In genomic region chr9:71365177-71365738, GRCm38 (mm10) we compare ENCODE assay signal across 17 mouse cellular contexts.
A peak's percentile ranks its signal among the peaks of the same experiment; 100 is the strongest.
DNase-seq lines count a peak whose midpoint lies in the region; ATAC-seq lines count a peak whose summit lies in the region.
"Had no signal": no experiment of that assay in that cellular context is flagged by ENCODE, and none has a peak within 500 bp of the region (broad histone marks: within the 10 kb centered on the region; RNA-seq: fewer than 3 reads in every experiment).

No protein-coding gene starts in this region.

- H3K27me3 ChIP-seq in hindbrain, embryonic 11.5 days (ENCODE audit: control insufficient read depth, insufficient read depth, low read length) = no peaks in the 10 kb centered on the region
- H3K27me3 ChIP-seq in hindbrain, embryonic 16.5 days (replicated peaks; ENCODE audit: control insufficient read depth, insufficient read depth, low read length) = no peaks in the 10 kb centered on the region
- no peaks in the 10 kb centered on the region for H3K27me3 ChIP-seq in midbrain, embryonic 14.5 days (ENCODE audit: control insufficient read depth, insufficient read depth, low read length)
- H3K27me3 ChIP-seq in midbrain, embryonic 15.5 days (replicated peaks) = no peaks in the 10 kb centered on the region
- H3K27me3 ChIP-seq: embryonic facial prominence, embryonic 15.5 days; limb, embryonic 15.5 days had no signal

- no peak overlapping the region for H3K9ac ChIP-seq in hindbrain, embryonic 11.5 days (ENCODE audit: low read depth, low read length)
- H3K9ac ChIP-seq in hindbrain, embryonic 16.5 days (ENCODE audit: low read depth, low read length) = no peak overlapping the region
- no peak overlapping the region for H3K9ac ChIP-seq in midbrain, embryonic 14.5 days (replicated peaks; ENCODE audit: low read length)
- no peak overlapping the region for H3K9ac ChIP-seq in midbrain, embryonic 15.5 days
- H3K9ac ChIP-seq: embryonic facial prominence, embryonic 15.5 days; forebrain, postnatal 0 days; limb, embryonic 15.5 days had no signal

- WGBS in hindbrain, embryonic 11.5 days = 63% methylated on average over 12 of the region's 12 CpGs
- WGBS in hindbrain, embryonic 16.5 days = 66% methylated on average over 12 of the region's 12 CpGs
- WGBS in midbrain, embryonic 14.5 days = 29% methylated on average over 12 of the region's 12 CpGs
- 43% methylated on average over 12 of the region's 12 CpGs for WGBS in midbrain, embryonic 15.5 days

- no peaks in the 10 kb centered on the region for H3K4me1 ChIP-seq in hindbrain, embryonic 11.5 days (replicated peaks; ENCODE audit: control insufficient read depth, insufficient read depth, low read length)
- H3K4me1 ChIP-seq in hindbrain, embryonic 16.5 days (ENCODE audit: control insufficient read depth, insufficient read depth, low read depth, low read length) = no peaks in the 10 kb centered on the region
- H3K4me1 ChIP-seq in midbrain, embryonic 14.5 days (ENCODE audit: control insufficient read depth, insufficient read depth, low read length) = no peaks in the 10 kb centered on the region
- H3K4me1 ChIP-seq in midbrain, embryonic 15.5 days = no peaks in the 10 kb centered on the region
- H3K4me1 ChIP-seq: megakaryocyte, embryonic 14.5 days had no signal

- H3K4me2 ChIP-seq in hindbrain, embryonic 11.5 days (replicated peaks; ENCODE audit: low read depth, low read length) = no peak overlapping the region
- H3K4me2 ChIP-seq in hindbrain, embryonic 16.5 days (ENCODE audit: low read length) = no peak overlapping the region
- no peak overlapping the region for H3K4me2 ChIP-seq in midbrain, embryonic 14.5 days (ENCODE audit: low read length)
- H3K4me2 ChIP-seq in midbrain, embryonic 15.5 days = no peak overlapping the region
- H3K4me2 ChIP-seq: embryonic facial prominence, embryonic 15.5 days; limb, embryonic 15.5 days had no signal

- peak; percentile 10 for DNase-seq in hindbrain, embryonic 11.5 days (ENCODE audit: low spot score)
- peak; percentile 50 for DNase-seq in midbrain, embryonic 14.5 days
- DNase-seq in embryo, embryonic 10.5 days (ENCODE audit: low spot score) = peak; percentile 58
- DNase-seq: cerebellum, adult 9-10 months; forebrain, postnatal 0 days; heart, postnatal 4 days; lung, adult 2 months; thymus, postnatal 4 days had no signal

- H3K27ac ChIP-seq in hindbrain, embryonic 11.5 days (ENCODE audit: low read depth, low read length) = no peak overlapping the region
- no peak overlapping the region for H3K27ac ChIP-seq in hindbrain, embryonic 16.5 days (ENCODE audit: low read depth, low read length)
- H3K27ac ChIP-seq in midbrain, embryonic 14.5 days (replicated peaks; ENCODE audit: low read depth, low read length) = no peak overlapping the region
- H3K27ac ChIP-seq in midbrain, embryonic 15.5 days = no peak overlapping the region
- H3K27ac ChIP-seq: embryonic facial prominence, embryonic 15.5 days; layer of hippocampus, adult 2 months; limb, embryonic 15.5 days had no signal

- no peaks in the 10 kb centered on the region for H3K36me3 ChIP-seq in hindbrain, embryonic 11.5 days (ENCODE audit: control insufficient read depth, insufficient read depth, low read length)
- H3K36me3 ChIP-seq in hindbrain, embryonic 16.5 days (ENCODE audit: control insufficient read depth, insufficient read depth, low read length) = no peaks in the 10 kb centered on the region
- no peaks in the 10 kb centered on the region for H3K36me3 ChIP-seq in midbrain, embryonic 14.5 days (ENCODE audit: control insufficient read depth, insufficient read depth, low read length)
- H3K36me3 ChIP-seq in midbrain, embryonic 15.5 days (replicated peaks) = no peaks in the 10 kb centered on the region
- H3K36me3 ChIP-seq: embryonic facial prominence, embryonic 15.5 days; limb, embryonic 15.5 days had no signal

- no peak for ATAC-seq in hindbrain, embryonic 11.5 days (ENCODE audit: low FRiP score)
- no peak for ATAC-seq in hindbrain, embryonic 16.5 days
- no peak for ATAC-seq in midbrain, embryonic 14.5 days (ENCODE audit: low FRiP score, low TSS enrichment)
- no peak for ATAC-seq in midbrain, embryonic 15.5 days (replicated peaks)
- no peak for ATAC-seq in activated CD4-positive, CD25-positive, alpha-beta regulatory T cell, adult 4 months
- no peak for ATAC-seq in erythroblast, adult 5-6 weeks (replicated peaks; ENCODE audit: low FRiP score, poor library complexity, severe bottlenecking)
- ATAC-seq: forebrain, postnatal 0 days; intestine, embryonic 16.5 days had no signal

- H3K4me3 ChIP-seq in hindbrain, embryonic 11.5 days (ENCODE audit: low read depth, low read length) = no peak overlapping the region
- H3K4me3 ChIP-seq in hindbrain, embryonic 16.5 days (ENCODE audit: low read length) = no peak overlapping the region
- no peak overlapping the region for H3K4me3 ChIP-seq in midbrain, embryonic 14.5 days (replicated peaks; ENCODE audit: low read depth, low read length)
- no peak overlapping the region for H3K4me3 ChIP-seq in midbrain, embryonic 15.5 days
- H3K4me3 ChIP-seq: embryonic facial prominence, embryonic 15.5 days; layer of hippocampus, adult 2 months; limb, embryonic 15.5 days; megakaryocyte, embryonic 14.5 days had no signal

- H3K9me3 ChIP-seq in hindbrain, embryonic 11.5 days (ENCODE audit: control insufficient read depth, low read length) = no peaks in the 10 kb centered on the region
- no peaks in the 10 kb centered on the region for H3K9me3 ChIP-seq in hindbrain, embryonic 16.5 days (ENCODE audit: control insufficient read depth, low read length)
- H3K9me3 ChIP-seq in midbrain, embryonic 14.5 days (ENCODE audit: control insufficient read depth, low read length) = 0 out of 2 replicates have a peak, but pooled peaks cover 3% of the 10 kb centered on the region
- no peaks in the 10 kb centered on the region for H3K9me3 ChIP-seq in midbrain, embryonic 15.5 days
- H3K9me3 ChIP-seq: embryonic facial prominence, embryonic 15.5 days; limb, embryonic 15.5 days had no signal
